Mouse (Mus musculus): ENCODE measurements around the gene 2610507B11Rik. TPM values are rescaled to one million over a fixed set of nuclear protein-coding genes. Genes with fewer than 3 reads are reported as not detected.

Gene 2610507B11Rik
- polyA plus RNA-seq, 1 experiment from 2014 or later, result 59.9 TPM

DNA sequence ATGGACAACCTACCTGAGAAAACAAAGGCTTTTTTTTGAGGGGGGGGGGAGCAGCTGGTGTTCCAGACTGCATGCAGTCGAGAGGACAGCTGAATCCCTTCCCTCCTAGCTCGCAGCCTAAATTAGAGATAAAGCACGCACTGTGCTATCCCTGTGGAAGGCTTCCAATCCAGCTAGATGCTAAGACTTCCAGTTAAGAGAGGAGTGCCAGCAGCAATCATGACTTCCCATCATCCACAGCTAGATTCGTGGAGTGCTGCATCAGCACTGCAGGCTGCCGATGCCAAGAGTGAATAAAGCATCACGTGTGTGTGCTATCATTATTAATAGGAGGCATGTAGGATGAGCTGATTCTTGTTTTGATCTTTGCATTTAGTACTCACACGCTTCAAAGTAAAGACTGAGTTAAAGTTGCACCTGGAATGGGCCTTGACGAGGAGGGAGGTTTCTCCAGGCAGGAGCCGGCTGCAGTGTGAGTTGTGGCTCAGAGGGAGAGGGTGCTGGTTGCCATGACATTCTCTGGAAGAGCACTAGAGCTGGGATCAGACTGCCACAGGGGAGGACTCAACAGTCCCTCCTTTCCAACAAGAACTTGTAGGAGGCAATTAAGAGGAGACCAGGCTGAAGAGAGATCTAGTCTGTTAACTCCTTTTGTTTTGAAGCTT is 21.2 kb upstream of the 2610507B11Rik start:
- no peak overlapping the region for H3K27ac ChIP-seq (ENCODE audit: low read length)
- no peak overlapping the region for H3K9ac ChIP-seq (replicated peaks; ENCODE audit: low read depth)
- H3K9me3 ChIP-seq (ENCODE audit: low read length), result no peaks in the 10 kb centered on the region
- no peaks in the 10 kb centered on the region for H3K36me3 ChIP-seq (ENCODE audit: insufficient read depth, low read length)
- H3K4me1 ChIP-seq (ENCODE audit: insufficient read depth, low read depth, low read length), result peaks cover 9% of the 10 kb centered on the region
- H3K4me3 ChIP-seq (ENCODE audit: low read depth, low read length), result no peak overlapping the region
- WGBS, result 72% methylated on average over 9 of the region's 9 CpGs
- no peak for TF ChIP-seq CTCF (IDR thresholded peaks at IDR 0.05)
- TF ChIP-seq EP300 (IDR thresholded peaks at IDR 0.05), result no peak
- H3K4me2 ChIP-seq (replicated peaks; ENCODE audit: low read depth, low read length), result no peak overlapping the region
- DNase-seq (ENCODE audit: low spot score), result no peak
- no peaks in the 10 kb centered on the region for H3K27me3 ChIP-seq (replicated peaks; ENCODE audit: insufficient read depth, low read length)
- no peak for ATAC-seq

DNA sequence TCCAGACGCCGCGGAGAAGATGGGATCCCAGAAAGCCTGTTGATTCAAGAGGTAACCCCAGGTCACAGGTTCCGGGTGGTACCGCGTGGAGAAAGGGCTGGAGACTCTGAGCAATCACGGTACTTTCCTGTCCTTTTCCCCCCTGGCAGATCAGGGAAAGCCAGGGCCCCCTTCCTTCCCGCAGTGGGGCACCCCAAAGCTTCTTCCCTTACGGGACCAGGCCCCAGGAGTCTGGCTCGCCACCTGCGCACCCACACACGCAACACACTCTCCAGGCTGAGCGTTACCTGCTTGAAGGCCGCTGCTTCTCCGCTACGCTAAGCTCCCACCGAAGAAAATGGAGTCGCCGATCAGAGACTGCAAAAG is 16.3 kb upstream of the 2610507B11Rik start:
- Histone ChIP-seq H3K4me2 (replicated peaks; ENCODE audit: low read depth, low read length) (peak overlapping the region; percentile 76), H3K36me3 (ENCODE audit: insufficient read depth, low read length) (no peaks in the 10 kb centered on the region), H3K4me3 (ENCODE audit: low read depth, low read length) (peak overlapping the region; percentile 96), H3K4me1 (ENCODE audit: insufficient read depth, low read depth, low read length) (peaks cover 15% of the 10 kb centered on the region), H3K27me3 (replicated peaks; ENCODE audit: insufficient read depth, low read length) (no peaks in the 10 kb centered on the region), H3K9ac (replicated peaks; ENCODE audit: low read depth) (peak overlapping the region; percentile 97), H3K27ac (ENCODE audit: low read length) (peak overlapping the region; percentile 97), H3K9me3 (ENCODE audit: low read length) (no peaks in the 10 kb centered on the region)
- no peak for ATAC-seq
- WGBS, result 0% methylated on average over 19 of the region's 19 CpGs
- DNase-seq (ENCODE audit: low spot score), result no peak
- TF ChIP-seq CTCF (IDR thresholded peaks at IDR 0.05), result no peak
- no peak for TF ChIP-seq EP300 (IDR thresholded peaks at IDR 0.05)

DNA sequence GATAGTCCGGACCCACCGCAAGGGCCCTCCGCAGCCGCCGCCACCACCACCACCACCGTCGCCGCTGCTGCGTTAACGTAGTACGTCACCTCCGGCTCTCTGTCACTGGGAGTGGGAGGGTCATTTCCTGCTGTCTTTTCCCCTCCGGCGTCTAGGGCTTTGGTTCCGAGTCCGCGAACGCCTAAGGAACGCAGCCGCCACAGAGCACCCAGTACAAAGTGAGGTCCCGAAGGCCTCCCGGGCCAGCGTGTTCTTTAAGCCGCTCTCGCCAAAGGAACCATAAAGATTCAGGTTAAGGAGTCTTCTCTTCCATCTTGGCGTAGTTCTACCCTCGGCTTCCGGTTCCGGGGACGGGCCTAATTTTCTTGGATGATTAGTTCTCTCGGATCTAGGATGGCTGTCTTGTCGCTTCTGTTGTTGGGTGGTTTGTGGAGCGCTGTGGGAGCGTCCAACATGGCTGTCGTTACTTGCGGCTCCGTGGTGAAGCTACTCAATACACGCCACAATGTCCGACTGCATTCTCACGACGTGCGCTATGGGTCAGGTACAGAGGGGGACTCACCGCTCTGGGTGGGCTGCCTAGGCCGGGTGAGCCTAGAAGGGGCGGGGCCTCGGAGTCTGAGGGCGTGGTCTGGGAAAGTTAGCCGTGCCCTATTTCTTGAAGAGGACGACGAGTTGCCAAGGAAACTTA is 15.8 kb upstream of the 2610507B11Rik start, which contains the start of the genes Sdf2 and Supt6:
TSS of gene Sdf2 (plus strand) at position 120 of the 691 bp plus-strand sequence.
TSS of gene Supt6 (minus strand) at position 361 of the 691 bp plus-strand sequence.
- peak; percentile 92 for ATAC-seq
- H3K27me3 ChIP-seq (replicated peaks; ENCODE audit: insufficient read depth, low read length), result no peaks in the 10 kb centered on the region
- 1% methylated on average over 49 of the region's 50 CpGs for WGBS

DNA sequence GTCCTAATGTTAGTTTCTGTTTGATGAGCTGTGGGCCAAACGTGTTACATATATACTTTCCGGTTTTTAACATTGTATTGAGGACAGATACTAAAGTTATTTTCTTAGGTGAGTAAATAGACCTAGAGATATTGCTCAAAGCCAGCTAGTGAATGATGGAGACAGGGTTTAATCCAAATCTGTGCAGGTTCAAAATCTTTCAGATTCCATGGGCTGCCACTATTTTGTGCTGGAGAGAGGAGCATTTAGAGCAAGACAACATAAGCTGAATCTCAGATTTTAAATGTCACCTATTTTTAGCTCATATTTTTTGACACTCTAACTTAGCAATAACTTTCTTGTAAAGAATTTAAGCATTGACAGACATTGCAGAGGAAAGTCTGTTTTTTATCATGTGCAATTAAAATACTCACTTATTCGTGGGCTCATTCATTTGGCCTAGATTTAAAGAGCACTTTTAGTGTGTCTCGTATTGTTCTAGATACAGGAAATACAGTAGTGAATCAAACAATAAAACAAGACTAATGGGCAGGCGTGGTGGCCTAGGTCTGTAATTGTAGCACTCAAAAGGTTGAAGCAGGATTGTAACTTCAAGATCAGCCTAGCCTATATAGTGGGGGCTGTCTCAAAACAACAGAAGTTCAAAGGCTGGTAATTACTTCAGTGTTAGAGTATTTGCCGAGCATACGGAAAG is 15.1 kb upstream of the 2610507B11Rik start:
- no peaks in the 10 kb centered on the region for H3K9me3 ChIP-seq (ENCODE audit: low read length)
- WGBS, result 19% methylated on average over 7 of the region's 7 CpGs

More for the DNA sequence above, 15.8 kb upstream of the 2610507B11Rik start, which contains the start of the genes Sdf2 and Supt6:
- Histone ChIP-seq H3K36me3 (ENCODE audit: insufficient read depth, low read length) (peaks cover under 1% of the 10 kb centered on the region; the same call in 1 of the 2 replicates), H3K4me2 (replicated peaks; ENCODE audit: low read depth, low read length) (peak within 1 kb of the TSS; percentile 76), H3K27ac (ENCODE audit: low read length) (peak within 1 kb of the TSS; percentile 97), H3K9me3 (ENCODE audit: low read length) (no peaks in the 10 kb centered on the region), H3K9ac (replicated peaks; ENCODE audit: low read depth) (peak within 1 kb of the TSS; percentile 97), H3K4me3 (ENCODE audit: low read depth, low read length) (peak within 1 kb of the TSS; percentile 96), H3K4me1 (ENCODE audit: insufficient read depth, low read depth, low read length) (peaks cover 15% of the 10 kb centered on the region)
- TF ChIP-seq EP300 (IDR thresholded peaks at IDR 0.05) (peak; percentile 19; the same call in 1 of the 2 replicates), CTCF (IDR thresholded peaks at IDR 0.05) (peak; percentile 25; the same call in 1 of the 2 replicates)
- DNase-seq (ENCODE audit: low spot score), result peak; percentile 96

DNA sequence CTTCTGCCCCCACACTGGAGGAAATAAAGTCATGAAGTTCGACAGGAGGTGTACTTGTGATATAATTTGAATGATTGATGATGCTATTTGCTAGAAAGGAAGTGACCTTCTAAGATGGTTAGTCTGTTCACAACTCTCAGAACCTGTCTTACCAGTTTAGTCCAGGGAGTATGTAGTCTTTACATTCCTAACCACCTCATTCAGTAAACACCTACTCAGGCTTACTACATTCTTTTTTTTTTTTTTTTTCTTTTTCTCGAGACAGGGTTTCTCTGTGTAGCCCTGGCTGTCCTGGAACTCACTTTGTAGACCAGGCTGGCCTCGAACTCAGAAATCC is 14.6 kb upstream of the 2610507B11Rik start:
- DNase-seq (ENCODE audit: low spot score) (peak; percentile 81), ATAC-seq (peak; percentile 35; the same call in 1 of the 2 replicates)
- H3K9ac ChIP-seq (replicated peaks; ENCODE audit: low read depth), result no peak overlapping the region
- no peaks in the 10 kb centered on the region for H3K27me3 ChIP-seq (replicated peaks; ENCODE audit: insufficient read depth, low read length)
- H3K4me1 ChIP-seq (ENCODE audit: insufficient read depth, low read depth, low read length), result peaks cover 15% of the 10 kb centered on the region
- WGBS, result 40% methylated on average over 3 of the region's 3 CpGs
- H3K27ac ChIP-seq (ENCODE audit: low read length), result peak overlapping the region; percentile 97
- no peaks in the 10 kb centered on the region for H3K9me3 ChIP-seq (ENCODE audit: low read length)
- peak overlapping the region; percentile 76 for H3K4me2 ChIP-seq (replicated peaks; ENCODE audit: low read depth, low read length)
- no peak overlapping the region; the same call in 1 of the 2 replicates for H3K4me3 ChIP-seq (ENCODE audit: low read depth, low read length)
- TF ChIP-seq EP300 (IDR thresholded peaks at IDR 0.05), result peak; percentile 55
- no peak for TF ChIP-seq CTCF (IDR thresholded peaks at IDR 0.05)
- H3K36me3 ChIP-seq (ENCODE audit: insufficient read depth, low read length), result peaks cover 4% of the 10 kb centered on the region; the same call in 1 of the 2 replicates

More for the DNA sequence above, 15.1 kb upstream of the 2610507B11Rik start:
- peak overlapping the region; percentile 97 for H3K27ac ChIP-seq (ENCODE audit: low read length)
- peak overlapping the region; percentile 76 for H3K4me2 ChIP-seq (replicated peaks; ENCODE audit: low read depth, low read length)
- H3K4me1 ChIP-seq (ENCODE audit: insufficient read depth, low read depth, low read length), result peaks cover 15% of the 10 kb centered on the region
- ATAC-seq (no peak), DNase-seq (ENCODE audit: low spot score) (no peak)
- H3K9ac ChIP-seq (replicated peaks; ENCODE audit: low read depth), result peak overlapping the region; percentile 97
- peak overlapping the region; percentile 96 for H3K4me3 ChIP-seq (ENCODE audit: low read depth, low read length)
- no peaks in the 10 kb centered on the region for H3K27me3 ChIP-seq (replicated peaks; ENCODE audit: insufficient read depth, low read length)
- TF ChIP-seq EP300 (IDR thresholded peaks at IDR 0.05) (no peak), CTCF (IDR thresholded peaks at IDR 0.05) (no peak)
- peaks cover 4% of the 10 kb centered on the region; the same call in 1 of the 2 replicates for H3K36me3 ChIP-seq (ENCODE audit: insufficient read depth, low read length)

DNA sequence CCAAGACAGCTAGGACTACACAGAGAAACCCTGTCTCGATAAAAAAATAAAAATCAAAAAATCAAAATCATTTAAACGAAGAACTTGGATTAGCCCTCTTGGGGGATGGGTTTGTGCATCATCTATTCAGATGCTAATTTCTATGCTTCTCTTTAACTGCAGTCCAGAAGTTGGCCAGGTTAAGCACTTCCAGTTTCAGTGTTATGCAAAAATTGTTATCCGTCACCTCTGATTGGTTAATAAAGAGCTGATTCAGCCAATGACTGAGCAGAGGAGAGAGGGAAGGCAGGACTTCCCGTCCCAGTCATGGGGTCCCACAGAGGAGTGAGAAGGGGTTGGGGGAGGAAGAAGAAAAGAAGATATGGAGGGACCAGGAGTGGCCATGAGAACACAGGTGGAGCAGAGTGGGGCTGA is 13.8 kb upstream of the 2610507B11Rik start:
- no peak overlapping the region for H3K4me2 ChIP-seq (replicated peaks; ENCODE audit: low read depth, low read length)

More for the DNA sequence above, 13.8 kb upstream of the 2610507B11Rik start:
- DNase-seq (ENCODE audit: low spot score), result peak; percentile 46
- peaks cover 15% of the 10 kb centered on the region for H3K4me1 ChIP-seq (ENCODE audit: insufficient read depth, low read depth, low read length)
- TF ChIP-seq CTCF (IDR thresholded peaks at IDR 0.05) (no peak), EP300 (IDR thresholded peaks at IDR 0.05) (no peak)
- peaks cover 4% of the 10 kb centered on the region; the same call in 1 of the 2 replicates for H3K36me3 ChIP-seq (ENCODE audit: insufficient read depth, low read length)
- no peak overlapping the region for H3K9ac ChIP-seq (replicated peaks; ENCODE audit: low read depth)
- no peaks in the 10 kb centered on the region for H3K9me3 ChIP-seq (ENCODE audit: low read length)
- 68% methylated on average over 4 of the region's 4 CpGs for WGBS
- H3K4me3 ChIP-seq (ENCODE audit: low read depth, low read length), result no peak overlapping the region
- H3K27me3 ChIP-seq (replicated peaks; ENCODE audit: insufficient read depth, low read length), result no peaks in the 10 kb centered on the region
- no peak overlapping the region for H3K27ac ChIP-seq (ENCODE audit: low read length)
- ATAC-seq, result no peak
